Comparison of ENCODE assay signal across 26 mouse cellular contexts in genomic region chr8:107540623-107541022, GRCm38 (mm10). TPM values are rescaled to one million over a fixed set of nuclear protein-coding genes. Genes with fewer than 3 reads are reported as not detected.
DNase-seq lines count a peak whose midpoint lies in the region; ATAC-seq and TF ChIP-seq lines count a peak whose summit lies in the region.
"Had no signal": no experiment of that assay in that cellular context is flagged by ENCODE, and none has a peak within 500 bp of the region (broad histone marks: within the 10 kb centered on the region; RNA-seq: fewer than 3 reads in every experiment).

No protein-coding gene starts in this region.

- no peak overlapping the region for H3K27ac ChIP-seq in heart, embryonic 16.5 days (ENCODE audit: low read length)
- peak overlapping the region; percentile 75 for H3K27ac ChIP-seq in lung, embryonic 16.5 days (ENCODE audit: low read length)
- 0 out of 2 replicates have a peak overlapping the region, but pooled peaks have one; percentile 56 for H3K27ac ChIP-seq in limb, embryonic 12.5 days
- H3K27ac ChIP-seq: forebrain, embryonic 13.5 days; hindbrain, embryonic 12.5 days; kidney, postnatal 0 days; liver, embryonic 12.5 days; midbrain, embryonic 10.5 days; neural tube, embryonic 13.5 days had no signal

- 67% methylated on average over 12 of the region's 12 CpGs for WGBS in heart, embryonic 16.5 days
- WGBS in lung, embryonic 16.5 days, result 51% methylated on average over 12 of the region's 12 CpGs
- WGBS in lung, adult 2 months, result 76% methylated on average over 12 of the region's 12 CpGs
- 92% methylated on average over 12 of the region's 12 CpGs for WGBS in limb, embryonic 12.5 days

- intact Hi-C loops in heart, postnatal 36 days (cut with DNase I), result loop anchor here (5.0 kb wide), 1 partner anchor 43 kb away; no protein-coding TSS in a partner anchor

- H3K9ac ChIP-seq in heart, embryonic 16.5 days (ENCODE audit: low read length), result no peak overlapping the region
- no peak overlapping the region for H3K9ac ChIP-seq in lung, embryonic 16.5 days (ENCODE audit: low read length)
- no peak overlapping the region for H3K9ac ChIP-seq in limb, embryonic 12.5 days (replicated peaks)
- H3K9ac ChIP-seq: forebrain, embryonic 13.5 days; hindbrain, embryonic 12.5 days; liver, embryonic 12.5 days; neural tube, embryonic 13.5 days had no signal

- TF ChIP-seq CTCF in lung, adult 2 months (IDR thresholded peaks at IDR 0.05; ENCODE audit: insufficient read depth, low read length), result no peak

- no peak overlapping the region for H3K4me3 ChIP-seq in heart, embryonic 16.5 days (ENCODE audit: low read length)
- no peak overlapping the region for H3K4me3 ChIP-seq in lung, embryonic 16.5 days (ENCODE audit: low read length)
- no peak overlapping the region for H3K4me3 ChIP-seq in lung, adult 2 months (replicated peaks; ENCODE audit: extremely low read depth, low read depth, low read length)
- H3K4me3 ChIP-seq in limb, embryonic 12.5 days (replicated peaks), result no peak overlapping the region
- H3K4me3 ChIP-seq: forebrain, embryonic 13.5 days; hindbrain, embryonic 12.5 days; liver, embryonic 12.5 days; midbrain, embryonic 10.5 days; neural tube, embryonic 13.5 days had no signal

- H3K9me3 ChIP-seq in heart, embryonic 16.5 days (replicated peaks; ENCODE audit: control insufficient read depth, low read length), result no peaks in the 10 kb centered on the region
- no peaks in the 10 kb centered on the region for H3K9me3 ChIP-seq in lung, embryonic 16.5 days (ENCODE audit: control insufficient read depth, low read length)
- no peaks in the 10 kb centered on the region for H3K9me3 ChIP-seq in limb, embryonic 12.5 days
- H3K9me3 ChIP-seq: forebrain, embryonic 13.5 days; hindbrain, embryonic 12.5 days; liver, embryonic 12.5 days; midbrain, embryonic 10.5 days; neural tube, embryonic 13.5 days had no signal

- peak; percentile 49; the same call in 1 of the 2 replicates for ATAC-seq in heart, embryonic 16.5 days (replicated peaks; ENCODE audit: extremely low read depth, insufficient read depth, low FRiP score)
- peak; percentile 85 for ATAC-seq in lung, embryonic 16.5 days (ENCODE audit: low read depth)
- ATAC-seq in limb, embryonic 12.5 days (ENCODE audit: insufficient number of reproducible peaks, insufficient read depth, low FRiP score, low TSS enrichment, low read depth), result no peak
- ATAC-seq: CD4-positive, CD25-positive, alpha-beta regulatory T cell, adult 4 months; forebrain, embryonic 13.5 days; intestine, embryonic 16.5 days; liver, embryonic 12.5 days had no signal

- H3K4me1 ChIP-seq in heart, embryonic 16.5 days (ENCODE audit: control insufficient read depth, insufficient read depth, low read length), result peaks cover 23% of the 10 kb centered on the region
- peaks cover 4% of the 10 kb centered on the region for H3K4me1 ChIP-seq in lung, embryonic 16.5 days (replicated peaks; ENCODE audit: control insufficient read depth, insufficient read depth, low read length)
- H3K4me1 ChIP-seq in lung, adult 2 months (ENCODE audit: control insufficient read depth, insufficient read depth, low read length), result no peaks in the 10 kb centered on the region
- peaks cover 25% of the 10 kb centered on the region for H3K4me1 ChIP-seq in limb, embryonic 12.5 days (replicated peaks)

- H3K4me2 ChIP-seq in heart, embryonic 16.5 days (ENCODE audit: low read depth, low read length), result no peak overlapping the region
- no peak overlapping the region for H3K4me2 ChIP-seq in lung, embryonic 16.5 days (ENCODE audit: low read depth, low read length)
- H3K4me2 ChIP-seq in limb, embryonic 12.5 days, result no peak overlapping the region
- H3K4me2 ChIP-seq: forebrain, embryonic 13.5 days; heart, embryonic 11.5 days; hindbrain, embryonic 12.5 days; liver, embryonic 12.5 days; neural tube, embryonic 13.5 days had no signal

- no peak for TF ChIP-seq POLR2A in lung, adult 2 months (IDR thresholded peaks at IDR 0.05; ENCODE audit: borderline replicate concordance, extremely low read depth, low read depth, low read length)

- no peak for DNase-seq in heart, postnatal 36 days
- no peak for DNase-seq in lung, adult 2 months
- DNase-seq in adrenal gland, adult 18-20 months (ENCODE audit: low spot score in 2 of 2), result no peak
- DNase-seq in urinary bladder, adult 18-20 months (ENCODE audit: low spot score in 2 of 2), result no peak
- DNase-seq: adrenal gland, adult 2 months; adrenal gland, postnatal 36 days; cerebellum, adult 18-20 months; cerebellum, postnatal 10 days; gastrocnemius, postnatal 10 days; kidney, adult 8-10 months; kidney, postnatal 4 days; lung, adult 18-20 months; thymus, adult 2 months; thymus, postnatal 36 days had no signal

- H3K36me3 ChIP-seq in heart, embryonic 16.5 days (ENCODE audit: control insufficient read depth, insufficient read depth), result no peaks in the 10 kb centered on the region
- H3K36me3 ChIP-seq in lung, embryonic 16.5 days (ENCODE audit: control insufficient read depth, insufficient read depth, low read length), result 0 out of 2 replicates have a peak, but pooled peaks cover 2% of the 10 kb centered on the region
- H3K36me3 ChIP-seq in limb, embryonic 12.5 days, result peaks cover 30% of the 10 kb centered on the region

- no peaks in the 10 kb centered on the region for H3K27me3 ChIP-seq in heart, embryonic 16.5 days (ENCODE audit: control insufficient read depth, insufficient read depth, low read length)
- no peaks in the 10 kb centered on the region for H3K27me3 ChIP-seq in lung, embryonic 16.5 days (ENCODE audit: control insufficient read depth, insufficient read depth, low read depth, low read length)
- H3K27me3 ChIP-seq in limb, embryonic 12.5 days, result no peaks in the 10 kb centered on the region
- H3K27me3 ChIP-seq: forebrain, embryonic 13.5 days; hindbrain, embryonic 12.5 days; liver, embryonic 12.5 days; neural tube, embryonic 13.5 days had no signal

RNA-seq across cellular contexts. Expression of gene Psmd7, which starts 47.6 kb away (rescaled TPM):
- polyA plus RNA-seq in heart, embryonic 16.5 days (2015; fragmentation: Nextera tagmentation; extraction: Ambion mirVana), result 173 and 203 TPM in 2 replicates
- 100 to 1,000 TPM in 1 of 2 experiments, 10 to 100 TPM in 1; 95.7 to 104 TPM for total RNA-seq in heart, postnatal 36 days (2021)
- 232 TPM in 2 replicates for polyA plus RNA-seq in lung, embryonic 16.5 days (2015; fragmentation: Nextera tagmentation; extraction: Ambion mirVana)
- 39.2 and 52.2 TPM in 2 replicates for polyA plus RNA-seq in lung, adult 2 months (2012; rRNA removed)
- 382 and 395 TPM in 2 replicates for polyA plus RNA-seq in limb, embryonic 12.5 days (2016; fragmentation: Nextera tagmentation; extraction: Ambion mirVana)
- 100 to 1,000 TPM; 111 to 119 TPM for total RNA-seq in adrenal gland, adult 18-20 months (2021)
